Mouse (Mus musculus) lung, adult 2 months (tissue): ENCODE measurements around the gene Crim1.

ENCODE experiments used
- CTCF ChIP-seq: fragments of 200-500 bp; IDR thresholded peaks from 2 replicates; pipeline ENCODE4 v1.5.1; 2011; ENCODE audit warnings: mild to moderate bottlenecking, low read length, control low read depth; ENCODE audit not compliant: insufficient read depth
- POLR2A ChIP-seq: fragments of 200-500 bp; IDR thresholded peaks from 2 replicates; pipeline ENCODE4 v1.6.1; 2011; ENCODE audit warnings: low read depth, mild to moderate bottlenecking, control low read depth, low read length, borderline replicate concordance; ENCODE audit errors: extremely low read depth

DNA sequence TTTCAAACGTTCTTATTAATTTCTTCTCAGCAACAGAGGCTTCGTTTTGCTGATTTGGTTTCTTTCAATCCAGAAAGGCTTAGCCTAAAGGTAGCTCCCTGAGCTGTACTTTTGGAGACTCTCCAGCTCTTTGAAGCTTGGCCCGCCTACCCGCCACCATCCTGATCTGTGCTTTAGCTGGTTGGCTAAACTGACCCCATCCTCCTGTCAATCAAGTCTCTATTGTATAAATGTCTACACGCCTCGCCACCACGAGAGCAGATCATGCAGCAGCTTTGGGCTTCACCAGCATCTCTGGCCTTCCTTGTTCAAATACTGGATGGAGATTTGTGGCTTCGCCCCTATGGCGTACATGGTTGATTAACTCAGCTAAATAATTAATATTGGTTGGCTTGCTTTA is 108.2 kb downstream of the Crim1 start:
- TF ChIP-seq CTCF, result no peak
- TF ChIP-seq POLR2A, result no peak
